Mouse (Mus musculus) urinary bladder, postnatal 36 days (tissue): Measurements from ENCODE around the gene Frzb.
A peak's percentile ranks its signal among the peaks of the same experiment; 100 is the strongest.
"Not testable (repeated sequence)": the region's sequence is repeated elsewhere in the genome, so short reads cannot be mapped to it uniquely, and the experiment has no call there.

ENCODE experiments used
- DNase-seq, 2 experiments: peaks; one replicate each; pipeline ENCODE4 v3.0.0; 2022; ENCODE audit warnings: low spot score in 2 of 2, mixed read lengths in 1 of 2

Gene Frzb

DNA sequence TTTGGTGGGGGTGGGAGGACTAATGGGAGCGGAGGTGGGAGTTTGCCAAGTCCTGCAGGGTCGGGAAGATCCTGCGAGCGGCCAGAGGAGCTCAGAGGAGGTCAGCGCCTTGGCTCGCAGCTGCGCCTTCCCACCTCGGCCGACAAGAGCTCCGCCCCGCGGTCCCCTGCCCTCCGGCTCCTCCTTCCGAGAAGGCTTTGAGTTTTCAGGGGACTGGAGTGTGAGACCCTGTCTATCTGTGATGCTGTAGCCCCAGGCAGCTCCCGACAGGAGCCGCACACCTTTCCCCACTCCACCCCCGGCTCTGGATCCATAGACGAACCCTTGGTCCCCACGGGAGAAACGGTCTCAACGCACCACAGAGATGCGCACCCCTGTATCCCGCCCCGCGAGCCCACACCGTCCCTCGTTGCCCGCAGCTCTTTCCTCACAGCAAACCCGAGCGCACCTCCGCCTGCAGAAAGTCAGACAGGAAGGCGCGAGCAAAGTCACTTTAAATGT is at the start of gene Frzb:
Gene Frzb, minus strand, starts transcription at position 335 of the 501 bp plus-strand sequence.
- peak; percentile 23 to 25 for DNase-seq

DNA sequence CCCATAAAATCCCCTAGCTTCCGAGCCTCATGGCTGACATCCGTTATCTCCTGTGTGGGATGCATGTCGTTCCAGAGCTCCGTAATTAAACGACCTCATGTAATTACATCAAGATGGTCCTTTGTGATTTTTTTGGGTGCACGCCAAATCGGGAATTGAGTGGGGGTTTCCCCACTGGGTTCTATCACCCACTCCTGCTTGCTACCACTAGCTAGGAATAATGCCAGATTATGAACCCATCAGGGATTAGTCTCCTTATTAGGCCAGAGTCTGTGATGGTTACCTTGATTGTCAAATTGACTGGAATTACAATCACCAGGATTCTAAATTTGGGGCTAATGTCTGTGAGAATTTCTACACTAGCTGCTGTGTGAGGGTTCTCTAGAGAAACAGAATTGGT is 47.9 kb upstream of the Frzb start:
- not testable (repeated sequence) for DNase-seq

DNA sequence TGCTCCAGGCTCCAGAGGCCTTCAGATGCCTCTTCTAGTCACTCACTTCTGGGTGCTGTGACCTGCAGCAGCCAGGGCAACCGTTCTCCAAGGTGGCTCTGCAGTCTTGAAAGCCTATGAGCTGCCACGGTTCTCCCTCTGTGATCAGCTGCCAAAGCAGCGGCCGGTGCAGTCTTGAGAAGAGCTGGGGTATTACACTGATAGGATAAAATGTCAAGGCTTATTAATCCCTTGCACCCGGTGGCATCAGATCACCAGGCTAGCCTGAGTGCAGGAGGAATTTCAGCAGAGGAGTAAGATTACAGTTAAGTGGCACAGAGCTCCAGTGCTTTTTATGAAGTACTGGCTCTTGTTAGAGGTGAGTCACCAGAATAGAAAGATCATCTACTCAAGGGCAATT is 39.4 kb upstream of the Frzb start:
- no peak for DNase-seq

DNA sequence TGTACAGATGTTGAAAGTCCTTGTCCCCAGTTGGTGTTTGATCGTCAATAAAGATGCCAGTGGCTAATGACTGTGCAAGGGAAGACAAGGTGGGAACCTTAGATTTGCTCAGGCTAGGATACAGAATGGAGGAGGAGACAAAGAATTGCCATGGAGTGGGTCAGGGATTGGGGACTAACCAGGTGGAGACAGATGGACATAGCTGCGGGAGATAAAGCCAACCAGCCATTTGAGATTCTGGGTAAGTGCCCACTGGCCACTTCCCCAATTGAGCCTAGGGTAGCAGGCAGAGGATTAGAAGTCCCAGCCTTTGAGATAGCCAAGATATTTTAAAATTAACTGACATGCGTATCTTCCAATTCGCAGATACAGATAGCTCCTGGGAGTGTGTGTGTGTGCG is 37.5 kb upstream of the Frzb start:
- no peak for DNase-seq

DNA sequence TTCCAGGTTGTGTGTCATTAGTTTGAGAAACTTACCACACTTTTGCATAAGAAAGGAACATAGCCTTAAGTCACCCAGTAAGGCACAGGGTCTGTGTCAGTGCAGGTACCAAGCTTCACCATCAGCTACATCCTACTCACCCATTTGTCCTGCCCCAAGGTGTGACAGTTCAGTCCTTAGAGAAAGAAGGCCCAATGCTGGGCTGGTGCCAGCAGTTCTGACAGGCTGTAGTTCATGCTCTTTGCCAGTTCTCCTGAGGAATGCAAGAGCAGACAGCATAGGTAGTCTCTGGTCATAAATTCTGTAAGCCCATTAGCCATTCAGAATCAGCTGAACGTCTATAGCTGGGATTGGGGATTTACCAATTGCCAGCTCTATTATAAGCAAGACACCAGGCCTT is 28.4 kb upstream of the Frzb start:
- DNase-seq = no peak

DNA sequence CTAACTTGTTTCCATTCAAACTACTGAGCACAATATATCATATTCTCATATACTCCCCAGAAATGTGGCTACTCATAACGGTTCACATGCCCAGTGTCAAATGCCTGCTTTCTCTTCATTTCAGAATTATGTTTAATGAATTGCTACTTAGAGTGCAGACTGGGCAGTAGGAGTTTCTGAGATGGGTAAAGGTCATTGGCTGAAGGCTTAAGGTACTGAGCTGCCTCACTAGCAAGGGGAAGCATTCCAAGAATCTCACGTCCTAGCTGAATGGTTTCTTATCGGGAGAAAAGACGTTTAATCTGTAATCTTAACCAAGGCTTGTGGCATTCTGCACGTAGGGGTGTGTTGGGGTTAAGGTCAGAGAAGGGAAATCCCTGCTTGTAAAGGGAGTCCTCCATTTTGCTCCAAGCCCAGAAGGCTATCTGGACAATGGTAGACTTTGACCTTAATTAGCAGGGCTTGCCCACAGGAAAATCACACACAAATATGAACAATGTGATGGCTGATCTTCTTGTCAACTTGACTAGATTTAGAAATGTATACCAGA is 26.9 kb upstream of the Frzb start:
- no peak for DNase-seq

DNA sequence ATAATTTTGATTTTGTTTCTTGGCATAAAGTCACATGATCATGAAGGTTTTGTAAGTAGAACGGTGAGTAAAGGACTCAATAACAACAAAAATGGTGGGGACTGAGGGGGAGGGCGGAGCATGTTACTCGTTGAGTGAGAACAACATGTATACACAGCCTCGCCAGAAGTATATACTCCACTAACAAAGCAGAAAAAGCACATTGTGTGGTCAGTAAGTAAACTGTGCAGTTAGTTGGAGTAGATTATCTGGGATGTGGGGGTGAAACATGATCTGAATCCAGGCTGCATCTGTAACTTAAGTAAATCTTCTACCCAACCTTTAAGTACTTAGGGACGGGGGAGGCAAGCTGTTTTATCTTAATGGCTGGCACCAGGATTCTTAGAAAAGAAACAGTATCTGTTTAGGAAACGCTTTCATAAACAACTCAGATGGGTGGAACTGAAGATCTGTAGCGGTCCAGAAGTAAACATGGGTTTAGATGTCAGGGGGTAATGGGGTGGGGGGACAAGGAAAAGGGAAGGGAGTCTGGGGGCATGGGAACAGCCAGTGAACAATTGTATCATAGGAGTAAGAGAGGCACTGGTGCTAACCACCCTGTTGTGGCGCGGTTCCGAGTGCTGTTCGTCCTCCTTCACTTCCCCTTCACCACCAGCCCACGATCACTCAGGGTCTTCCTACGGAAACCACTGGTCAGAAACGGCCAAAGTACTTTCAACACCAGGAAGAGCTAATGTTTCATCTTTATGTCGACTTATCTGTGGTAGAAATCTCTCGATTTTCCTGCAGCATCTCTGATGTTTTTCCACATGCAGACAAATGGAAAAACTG is 18.8 kb upstream of the Frzb start:
- no peak for DNase-seq

DNA sequence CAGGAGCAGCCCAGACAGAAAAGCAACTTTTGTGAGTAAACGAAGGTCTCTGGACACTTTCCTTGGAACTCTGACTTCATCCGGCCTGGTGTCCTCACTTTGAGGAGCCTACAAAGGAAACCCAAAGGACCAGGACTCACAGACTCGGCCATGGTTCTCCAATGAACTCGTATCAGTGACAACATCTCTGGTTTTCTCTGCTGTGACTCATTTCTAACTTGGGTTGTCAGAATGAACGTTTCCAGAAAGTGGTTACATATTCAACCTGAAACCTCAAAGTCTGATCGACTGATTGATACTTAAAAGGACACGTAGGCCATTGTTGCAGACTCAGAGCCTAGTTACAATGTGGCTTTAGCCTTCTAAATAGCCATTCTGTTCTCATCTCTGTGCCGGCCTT is 14.4 kb upstream of the Frzb start:
- DNase-seq = no peak

DNA sequence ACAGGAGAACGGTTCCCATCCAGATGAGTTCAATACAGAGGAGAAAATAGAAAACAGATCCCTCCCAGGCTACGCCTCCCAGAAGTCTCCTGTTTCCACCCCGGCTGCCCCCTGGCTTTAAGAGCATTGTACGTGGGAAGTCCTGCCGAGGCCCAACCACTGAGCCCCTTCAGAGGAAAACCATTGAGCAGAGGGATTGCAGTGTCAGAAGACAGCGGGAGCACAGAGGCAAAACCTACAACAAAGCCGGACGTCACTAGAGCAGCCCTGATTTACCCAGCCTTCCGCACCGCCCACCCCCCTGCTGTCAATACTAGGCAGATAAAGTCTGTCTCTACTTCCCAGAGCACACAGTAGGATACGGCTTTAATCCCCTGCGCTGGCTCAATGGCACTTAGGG is 806 bp upstream of the Frzb start:
- no peak for DNase-seq

DNA sequence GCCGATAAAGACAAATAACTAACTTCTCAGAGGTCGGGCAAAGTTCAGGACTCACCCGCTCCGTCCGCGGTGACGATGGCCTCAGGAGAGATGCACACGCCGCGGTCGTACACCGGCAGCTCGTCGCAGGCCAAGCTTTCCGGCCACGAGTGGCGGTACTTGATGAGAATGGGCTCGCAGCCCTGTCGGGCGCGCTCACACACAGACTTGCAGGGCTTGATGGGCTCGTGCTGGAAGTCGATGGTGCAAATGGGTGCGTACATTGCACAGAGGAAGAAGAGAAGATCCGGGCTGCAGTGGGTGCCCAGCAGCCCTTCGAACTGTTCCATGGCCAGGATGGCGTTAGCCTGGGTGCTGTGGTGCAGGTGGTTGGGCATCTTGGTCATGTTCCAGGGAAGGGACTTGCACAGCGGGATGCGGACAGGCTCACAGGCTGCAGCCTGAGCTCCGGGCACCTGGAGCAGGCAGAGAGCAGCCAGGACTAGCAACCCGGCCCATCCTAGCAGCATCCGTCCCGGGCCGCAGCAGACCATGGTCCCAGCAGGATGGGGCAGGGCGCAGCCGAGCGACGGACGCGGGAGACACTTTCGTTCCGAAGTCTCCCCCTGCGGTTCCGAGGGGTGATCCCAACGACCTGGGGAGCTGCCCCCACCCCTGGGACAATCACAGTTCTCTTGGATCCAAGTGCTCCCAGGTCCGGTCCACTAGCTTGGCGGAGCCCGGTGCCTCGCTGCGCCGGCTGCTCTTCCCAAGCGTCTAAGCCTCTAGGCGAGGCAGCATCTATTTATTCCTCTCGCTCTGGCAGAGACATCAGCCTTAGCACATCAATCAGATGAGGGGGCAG is 895 bp downstream of the Frzb start:
- DNase-seq = peak; percentile 9 to 10

DNA sequence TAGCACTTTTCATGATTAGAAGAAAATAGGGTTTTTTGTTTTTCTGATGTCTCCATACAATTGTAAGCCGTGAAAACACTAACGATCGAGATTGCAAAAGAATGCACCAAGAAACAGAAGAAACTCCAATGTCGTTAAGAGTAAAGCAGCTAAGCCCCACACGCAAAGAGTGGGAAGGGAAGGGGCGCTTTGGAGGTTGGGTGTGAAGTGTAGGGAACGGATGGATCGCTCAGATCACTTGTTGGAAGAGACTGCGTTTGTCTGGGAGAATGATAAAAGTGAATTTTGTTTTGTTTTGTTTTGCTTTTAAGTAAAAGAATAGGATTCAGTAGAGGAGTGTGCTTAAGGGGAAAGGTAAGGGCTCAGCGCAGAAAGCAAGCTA is 1.5 kb downstream of the Frzb start:
- DNase-seq = no peak

DNA sequence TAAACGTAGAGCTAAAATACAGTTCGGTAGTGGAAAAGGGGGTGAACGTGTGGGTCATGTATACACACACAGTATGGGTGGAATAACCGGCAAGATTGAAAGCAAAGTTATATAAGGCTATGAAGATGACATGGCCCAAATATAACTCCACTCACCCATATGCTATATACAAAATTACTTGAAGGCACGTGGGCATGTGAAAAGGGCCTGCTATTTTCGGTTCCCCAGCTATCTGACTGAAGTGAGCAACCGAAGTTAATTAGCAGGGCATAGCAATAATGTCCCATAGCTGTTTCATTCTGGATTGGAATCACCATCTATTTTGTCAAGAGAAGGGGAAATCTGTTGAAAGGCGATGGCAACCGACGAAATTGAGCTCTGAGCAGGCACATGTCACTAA is 1.9 kb downstream of the Frzb start:
- no peak for DNase-seq

DNA sequence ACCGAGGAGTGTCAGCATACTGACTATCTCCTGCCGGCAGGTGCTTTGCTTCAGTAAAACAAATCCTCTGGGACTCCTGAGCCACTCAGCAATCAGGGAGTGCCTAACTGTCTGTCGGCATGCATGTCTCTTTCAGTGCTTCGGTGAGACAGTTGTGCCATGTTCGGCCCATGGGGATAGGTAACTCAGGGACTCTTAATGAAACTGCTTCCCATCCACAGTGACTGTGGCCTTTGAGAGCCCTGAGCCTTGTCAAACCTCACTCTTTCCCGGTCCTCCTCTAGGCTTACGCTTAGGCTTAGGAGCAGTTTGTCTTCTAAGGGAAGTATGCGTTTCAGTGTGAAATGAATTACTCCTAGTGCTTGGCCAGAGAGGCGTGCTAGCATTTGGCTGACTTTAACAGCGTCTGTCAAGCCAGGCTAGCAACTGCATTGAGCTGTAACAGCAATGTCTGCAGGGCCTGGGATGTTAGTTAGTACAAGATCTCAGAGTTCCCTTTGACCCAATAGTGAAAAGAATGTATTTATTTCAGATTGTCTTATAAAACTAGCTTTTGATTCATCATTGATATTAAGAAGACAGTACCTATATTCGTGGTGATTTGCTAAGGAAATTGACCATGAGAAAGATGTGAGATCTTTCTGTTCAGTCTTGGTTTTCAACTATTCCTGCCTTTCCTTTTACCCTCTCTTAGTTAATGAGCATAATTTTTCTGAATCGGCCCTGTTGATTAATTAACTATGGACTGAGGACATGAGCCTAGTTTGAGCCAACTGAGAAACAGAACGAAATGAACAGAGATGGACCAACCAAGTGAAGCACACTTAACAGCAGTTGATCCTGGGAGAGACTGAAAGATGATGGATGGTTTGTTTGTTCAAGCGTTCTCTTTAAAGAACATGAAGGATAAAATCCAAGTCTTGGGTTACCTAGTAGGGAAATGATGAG is 2.7 kb downstream of the Frzb start:
- no peak for DNase-seq

DNA sequence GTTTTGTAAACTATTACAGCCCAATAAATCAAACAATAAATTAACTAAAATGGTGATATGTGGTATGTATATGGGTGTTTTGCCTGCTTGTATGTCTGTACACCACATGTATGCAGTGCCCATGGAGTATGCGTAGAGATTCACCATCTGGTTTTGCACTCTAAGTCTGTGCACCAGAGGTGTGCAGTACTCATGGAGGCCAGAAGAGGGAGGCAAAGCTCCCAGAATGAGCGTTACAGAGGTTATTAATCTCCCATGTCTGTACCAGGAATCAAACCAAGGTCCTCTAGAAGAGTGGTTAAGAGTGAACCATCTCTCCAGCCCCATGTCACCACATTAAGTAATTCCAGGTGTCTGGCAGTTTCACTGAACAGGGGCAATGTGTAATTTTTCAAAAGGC is 3.5 kb downstream of the Frzb start:
- DNase-seq = no peak

DNA sequence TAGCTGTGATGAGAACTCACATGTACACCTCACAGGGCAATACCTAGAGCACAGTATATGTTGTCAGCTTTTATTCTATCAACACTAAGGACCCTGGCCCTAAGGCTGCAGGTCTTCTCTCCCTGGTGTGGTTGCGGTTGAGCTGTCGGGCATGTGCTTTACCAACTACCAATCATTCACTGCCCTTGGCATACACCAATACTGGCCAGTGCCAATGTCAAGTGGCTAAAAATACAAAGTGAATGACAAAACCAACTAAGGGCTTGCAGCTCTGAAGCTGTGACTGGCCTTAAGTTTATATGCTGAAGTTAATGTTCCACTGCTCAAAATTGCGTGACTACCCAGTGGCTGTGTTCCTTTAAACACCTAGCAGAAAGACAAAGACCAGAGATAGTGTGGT is 6.0 kb downstream of the Frzb start:
- DNase-seq = no peak

DNA sequence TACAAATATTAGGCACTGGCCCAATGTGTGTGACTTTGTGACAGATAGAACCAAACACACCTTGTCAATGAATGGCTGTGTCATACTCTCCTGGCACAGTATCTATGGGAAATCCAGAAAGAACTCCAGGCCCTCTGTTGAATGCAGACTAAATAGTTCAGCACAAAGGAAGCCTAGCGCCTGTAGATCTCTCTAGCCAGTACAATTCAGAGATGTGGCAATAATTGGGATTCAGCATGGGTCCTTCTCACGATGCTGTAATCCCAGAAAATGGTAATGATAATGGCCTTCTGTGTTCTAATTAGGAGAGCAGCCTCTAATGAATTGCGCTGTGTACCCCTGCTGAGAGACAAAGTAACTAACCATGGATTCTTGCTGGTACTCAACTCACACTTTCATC is 8.6 kb downstream of the Frzb start:
- DNase-seq = no peak

DNA sequence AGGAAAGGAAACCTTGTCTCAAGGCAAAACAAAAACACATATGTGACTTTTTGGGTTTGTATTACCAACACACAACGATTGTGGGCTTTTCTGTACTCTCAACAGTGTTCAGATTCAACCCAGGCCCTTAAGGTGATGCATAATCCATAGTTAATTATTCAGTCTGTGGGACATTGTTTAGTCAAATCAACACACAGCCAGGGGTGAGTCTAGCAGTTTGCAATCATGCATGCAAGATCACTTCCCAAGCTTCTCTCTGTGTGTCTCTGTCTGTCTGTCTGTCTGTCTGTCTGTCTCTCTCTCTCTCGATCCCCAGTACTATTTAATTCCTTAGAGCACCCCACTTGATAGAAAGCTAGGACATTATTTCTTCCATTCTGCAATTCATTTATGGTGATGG is 10.0 kb downstream of the Frzb start:
- no peak for DNase-seq

DNA sequence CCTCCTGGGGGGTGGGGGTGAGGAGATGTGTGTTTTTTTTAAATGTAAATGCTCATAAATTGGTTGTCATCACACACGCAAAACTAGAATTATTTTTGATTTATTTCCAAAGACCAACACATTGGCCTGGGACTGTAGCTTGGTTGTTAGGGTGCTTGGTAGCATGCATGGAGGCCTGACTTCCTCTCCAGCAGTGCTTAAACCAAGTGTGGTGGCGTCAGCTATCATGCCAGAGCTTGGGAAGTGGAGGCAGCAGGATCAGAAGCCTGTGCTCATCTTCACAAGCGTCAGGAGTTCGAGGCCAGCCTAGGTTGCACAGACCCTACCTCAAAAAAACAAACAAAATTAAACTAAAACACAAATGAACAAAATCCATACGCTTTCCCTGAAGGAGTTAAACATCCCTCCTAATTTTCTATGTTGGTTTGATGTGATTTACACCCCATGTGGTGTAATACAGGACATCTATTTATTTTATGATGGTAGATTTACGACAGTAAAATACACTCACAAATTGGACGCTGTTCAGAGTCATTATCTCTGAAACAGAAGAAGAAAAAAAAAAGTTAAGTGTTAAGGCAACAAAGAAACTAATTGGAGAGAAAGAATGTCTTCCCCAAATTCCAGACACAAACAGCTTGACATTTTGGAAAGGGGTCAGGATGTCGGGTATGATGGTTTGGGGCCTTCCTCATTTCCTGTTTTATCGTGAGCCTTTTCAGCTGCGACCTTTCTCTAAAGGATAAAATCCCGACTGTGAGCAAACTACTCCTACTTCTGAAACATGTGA is 12.4 kb downstream of the Frzb start:
- no peak for DNase-seq

DNA sequence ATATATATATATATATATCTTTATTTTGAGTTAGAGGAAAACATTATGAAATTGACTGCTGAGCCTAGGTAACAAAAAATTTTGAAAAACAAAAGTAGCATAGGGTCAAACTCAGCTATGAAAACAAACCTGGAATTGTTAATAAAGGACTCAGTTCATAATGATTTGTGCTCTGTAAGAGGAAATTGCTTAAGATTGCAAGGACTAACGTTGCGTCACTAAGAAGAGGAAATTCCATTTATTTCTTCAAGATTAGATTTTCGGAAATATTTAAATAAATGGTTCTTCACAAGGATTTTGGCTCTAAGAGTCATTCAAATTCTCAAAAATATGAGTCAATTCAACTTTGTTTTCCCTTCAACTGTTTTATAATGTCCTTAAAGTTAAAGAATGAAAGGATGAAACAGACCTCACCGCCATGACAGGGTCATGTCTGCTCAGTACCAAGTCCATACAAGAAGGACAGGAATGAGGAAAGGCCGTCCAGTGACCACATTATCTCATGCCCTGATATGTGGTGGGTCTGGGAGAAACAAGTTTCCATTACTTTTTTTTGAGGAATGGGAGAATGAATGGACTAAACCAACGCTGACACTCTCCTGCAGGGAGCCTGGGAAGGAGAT is 14.1 kb downstream of the Frzb start:
- DNase-seq = no peak

DNA sequence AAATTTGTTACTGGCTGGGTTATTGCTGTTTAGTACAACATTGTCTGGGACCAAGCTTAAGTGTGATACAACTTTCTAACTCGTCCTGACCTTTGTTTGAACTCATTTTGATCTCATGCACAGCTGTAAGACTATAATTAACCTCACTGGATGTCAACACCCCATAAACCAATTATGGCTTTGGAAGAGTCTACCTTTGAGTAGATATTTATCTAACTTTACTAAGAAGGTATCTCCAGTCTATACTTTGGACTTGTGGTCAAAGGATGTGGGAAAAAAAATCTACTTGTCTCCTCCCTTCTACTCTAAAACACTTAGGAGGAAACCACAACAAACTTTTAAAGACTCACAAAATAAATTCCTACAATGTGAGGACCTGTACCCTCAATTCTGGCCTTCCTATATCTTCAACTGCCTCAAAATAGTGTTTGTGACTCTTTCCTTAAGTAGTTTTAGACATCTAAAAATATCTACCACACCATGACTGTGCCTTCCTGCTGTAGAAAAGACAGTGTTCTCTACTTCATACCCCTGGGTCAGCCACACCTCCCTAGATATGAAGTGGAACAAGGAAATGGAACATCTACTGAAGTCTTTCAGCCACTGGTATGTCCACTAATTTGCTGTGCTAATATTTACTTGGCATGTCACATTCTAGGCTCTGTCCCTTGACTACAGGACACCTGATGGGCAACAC is 16.9 kb downstream of the Frzb start:
- no peak for DNase-seq
